Mouse (Mus musculus) heart, adult 9 months (tissue): ENCODE measurements around the gene Tbc1d1.

Experiments
- DNase-seq, 2 experiments: peaks; one replicate each; pipeline ENCODE4 v3.0.0; 2022; ENCODE audit warnings: low spot score in 2 of 2

Tbc1d1 gene

GRCm38 (mm10) chr5:64381538-64381937 is 225.4 kb downstream of the Tbc1d1 start:
- DNase-seq = no peak

GRCm38 (mm10) chr5:64382451-64383057 is 226.4 kb downstream of the Tbc1d1 start:
- peak; percentile 80 to 86 for DNase-seq

GRCm38 (mm10) chr5:64383215-64383614 is 227.1 kb downstream of the Tbc1d1 start:
- DNase-seq = no peak

GRCm38 (mm10) chr5:64384546-64384945 is 228.4 kb downstream of the Tbc1d1 start:
- DNase-seq = no peak

- no peak for DNase-seq
These were observed 230.9 kb downstream of the Tbc1d1 start for GRCm38 (mm10) chr5:64386996-64387395.

GRCm38 (mm10) chr5:64389202-64389929 is 233.3 kb downstream of the Tbc1d1 start:
- DNase-seq = peak in 1 of 2 experiments; percentile 56

GRCm38 (mm10) chr5:64391346-64391745 is 235.2 kb downstream of the Tbc1d1 start:
- DNase-seq = no peak

- no peak for DNase-seq
These were observed 236.4 kb downstream of the Tbc1d1 start for GRCm38 (mm10) chr5:64392426-64393020.

- no peak for DNase-seq
These were observed 237.4 kb downstream of the Tbc1d1 start for GRCm38 (mm10) chr5:64393530-64393929.

- no peak for DNase-seq
These were observed 242.1 kb downstream of the Tbc1d1 start for GRCm38 (mm10) chr5:64398155-64398554.

GRCm38 (mm10) chr5:64400742-64401141 is 244.6 kb downstream of the Tbc1d1 start:
- DNase-seq = no peak
